Mouse (Mus musculus): ENCODE data around the gene Bsg.
"Not testable (repeated sequence)": the region's sequence is repeated elsewhere in the genome, so short reads cannot be mapped to it uniquely, and the experiment has no call there.

Gene Bsg

GRCm38 (mm10) chr10:79682551-79682915 is 21.8 kb upstream of the Bsg start:
- no peak for DNase-seq (ENCODE audit: low spot score)

GRCm38 (mm10) chr10:79682916-79683582 is 21.2 kb upstream of the Bsg start:
- DNase-seq (ENCODE audit: low spot score), result peak; percentile 72

DNA sequence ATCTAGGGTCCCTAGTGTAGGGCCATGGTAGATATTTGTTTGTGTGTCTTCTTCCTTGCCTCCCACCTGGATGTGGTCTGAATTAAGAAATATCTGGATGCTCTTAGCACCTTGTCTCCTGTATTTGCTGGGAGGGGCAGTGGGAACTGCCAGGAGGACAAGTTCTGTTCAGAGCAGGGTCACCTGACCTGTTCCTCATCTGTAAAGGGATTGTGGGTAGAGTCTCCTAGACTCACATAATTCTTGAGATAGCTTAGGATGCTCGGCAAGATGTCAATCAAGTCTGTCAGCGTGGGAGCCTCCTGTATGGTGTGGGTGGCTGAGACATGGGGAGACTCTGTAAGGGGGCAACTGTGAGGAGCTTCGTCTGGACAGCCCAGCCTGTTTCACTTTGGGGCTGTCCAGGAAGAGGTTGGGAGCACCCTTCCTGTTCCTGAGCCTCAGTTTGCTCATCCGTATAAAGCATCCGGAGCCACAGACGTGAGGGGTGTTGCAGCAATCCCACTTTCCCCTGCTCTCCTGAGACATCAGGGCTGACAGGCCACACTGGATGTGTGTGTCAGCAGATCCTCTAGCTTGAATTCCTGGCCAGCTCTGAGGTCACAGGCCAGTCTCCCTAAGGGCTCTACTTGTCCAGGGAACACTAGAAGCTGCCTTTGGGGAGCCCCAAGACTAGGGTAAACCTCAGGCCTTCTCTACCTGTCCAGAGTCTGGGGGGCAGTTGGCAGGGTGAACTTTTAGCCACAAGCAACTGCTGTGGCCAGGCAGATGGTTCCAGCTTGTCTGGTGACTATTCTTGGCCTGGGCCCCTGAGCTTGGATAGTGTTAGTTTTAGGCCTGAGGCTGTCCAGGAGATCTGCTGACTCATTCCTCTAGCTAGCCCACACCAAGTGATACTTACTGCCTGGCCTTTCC is 20.3 kb upstream of the Bsg start:
- no peak for DNase-seq (ENCODE audit: low spot score)

- DNase-seq (ENCODE audit: low spot score), result no peak
Measured at GRCm38 (mm10) chr10:79684770-79685600, 19.3 kb upstream of the Bsg start.

- no peak for DNase-seq (ENCODE audit: low spot score)
Measured at GRCm38 (mm10) chr10:79686219-79686618, 18.1 kb upstream of the Bsg start.

DNA sequence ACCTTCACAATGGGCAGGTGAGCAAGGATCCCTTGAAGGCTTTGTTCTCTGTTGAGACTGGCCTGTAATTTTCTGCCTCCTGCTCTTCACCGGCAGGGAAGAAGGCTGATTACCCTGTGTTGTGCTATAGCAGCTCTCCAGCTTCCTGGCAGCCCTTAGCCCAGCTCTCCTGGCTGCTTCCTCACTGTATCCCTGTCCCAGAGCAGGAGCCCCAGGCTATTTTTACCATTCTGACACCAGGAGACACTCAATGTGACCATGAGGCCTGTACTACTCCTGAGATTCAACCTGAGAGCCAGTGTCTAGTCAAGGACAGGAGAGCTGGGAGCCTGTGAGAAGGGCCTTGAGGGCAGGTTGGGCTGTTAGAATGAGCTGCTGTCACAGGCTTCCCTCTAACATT is 17.6 kb upstream of the Bsg start:
- no peak for DNase-seq (ENCODE audit: low spot score)

DNA sequence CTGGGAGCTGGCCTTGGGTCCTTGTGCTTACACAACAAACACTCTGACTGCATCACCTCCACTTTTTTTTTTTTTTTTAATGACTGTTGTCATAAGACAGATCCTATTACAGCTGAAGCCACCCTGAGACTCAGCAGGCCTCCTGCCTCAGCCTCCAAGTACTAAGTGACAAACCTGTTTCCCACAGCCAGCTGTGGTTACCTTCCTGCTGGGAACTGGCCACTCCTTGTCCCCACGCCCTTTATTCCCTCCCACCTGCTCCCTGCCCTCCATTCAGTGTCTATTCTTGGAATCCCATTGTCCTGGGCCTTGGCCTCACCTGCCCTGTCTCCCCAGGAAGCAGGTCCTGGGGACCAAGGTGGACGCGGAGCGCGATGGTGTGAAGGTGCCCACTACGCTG is 16.8 kb upstream of the Bsg start:
- DNase-seq (ENCODE audit: low spot score), result no peak

DNA sequence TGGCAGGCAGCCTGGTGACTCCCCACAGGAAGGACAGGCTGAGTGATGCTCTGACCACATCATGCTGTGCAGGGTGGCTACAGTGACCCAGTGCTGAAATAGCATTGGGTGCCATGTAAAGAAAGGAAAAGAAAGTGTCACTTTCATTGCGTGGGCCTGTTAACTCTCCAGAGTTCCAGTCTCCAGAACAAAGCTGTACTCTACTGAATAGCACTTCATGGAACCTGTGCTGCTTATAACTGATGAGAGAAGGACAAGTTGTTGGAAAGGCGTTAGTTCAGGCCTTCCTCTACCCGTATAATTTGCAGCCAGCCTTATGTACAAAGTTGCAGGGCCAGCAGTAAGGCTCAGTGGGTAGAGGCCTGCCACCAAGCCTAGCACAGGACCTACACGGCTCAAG is 15.6 kb upstream of the Bsg start, which contains the start of gene Gzmm:
Gzmm (plus strand) TSS at position 301 of the 400 bp plus-strand sequence.
- DNase-seq (ENCODE audit: low spot score), result no peak

- DNase-seq (ENCODE audit: low spot score), result no peak
Measured at GRCm38 (mm10) chr10:79689178-79689577, 15.1 kb upstream of the Bsg start.

DNA sequence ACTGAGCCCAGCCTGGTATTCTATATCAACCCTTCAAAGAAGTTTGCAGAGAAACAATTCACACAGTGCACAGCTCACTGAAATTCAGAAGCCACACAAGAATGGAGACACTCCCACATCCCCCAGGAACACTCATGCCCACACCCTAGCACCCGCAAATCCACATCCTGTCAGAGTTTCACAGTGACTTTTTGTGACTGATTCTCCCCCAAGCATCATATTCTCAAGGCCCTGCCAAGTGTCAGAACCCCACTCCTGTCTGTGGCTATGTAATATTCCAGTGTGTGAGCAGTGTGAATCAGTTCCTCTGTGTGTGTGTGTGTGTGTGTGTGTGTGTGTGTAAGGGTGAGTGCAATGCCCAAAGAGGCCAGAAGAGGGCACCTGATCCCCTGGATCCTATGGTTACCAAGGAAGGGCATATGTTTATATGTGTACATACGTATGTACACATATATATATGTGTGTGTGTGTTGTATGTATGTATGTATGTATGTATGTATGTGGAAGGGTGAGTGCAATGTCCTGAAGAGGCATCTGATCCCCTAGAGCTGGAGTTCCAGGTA is 12.2 kb upstream of the Bsg start:
- no peak for DNase-seq (ENCODE audit: low spot score)

GRCm38 (mm10) chr10:79693580-79694378 is 10.5 kb upstream of the Bsg start:
- no peak for DNase-seq (ENCODE audit: low spot score)

DNA sequence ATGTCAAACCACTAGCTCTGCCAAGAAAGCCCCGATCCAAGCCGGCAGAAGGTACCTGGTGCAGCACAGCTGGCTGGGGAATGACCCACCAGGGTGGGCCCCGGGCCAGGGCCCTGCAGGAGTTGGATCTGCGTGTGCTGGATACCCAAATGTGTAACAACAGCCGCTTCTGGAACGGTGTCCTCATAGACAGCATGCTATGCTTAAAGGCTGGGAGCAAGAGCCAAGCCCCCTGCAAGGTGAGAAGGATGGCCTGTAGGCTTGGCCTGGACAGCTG is 10.0 kb upstream of the Bsg start:
- DNase-seq (ENCODE audit: low spot score), result no peak

- DNase-seq (ENCODE audit: low spot score), result peak; percentile 85
Measured at GRCm38 (mm10) chr10:79695231-79696128, 8.8 kb upstream of the Bsg start.

GRCm38 (mm10) chr10:79696129-79696651 is 8.1 kb upstream of the Bsg start:
- DNase-seq (ENCODE audit: low spot score), result no peak

DNA sequence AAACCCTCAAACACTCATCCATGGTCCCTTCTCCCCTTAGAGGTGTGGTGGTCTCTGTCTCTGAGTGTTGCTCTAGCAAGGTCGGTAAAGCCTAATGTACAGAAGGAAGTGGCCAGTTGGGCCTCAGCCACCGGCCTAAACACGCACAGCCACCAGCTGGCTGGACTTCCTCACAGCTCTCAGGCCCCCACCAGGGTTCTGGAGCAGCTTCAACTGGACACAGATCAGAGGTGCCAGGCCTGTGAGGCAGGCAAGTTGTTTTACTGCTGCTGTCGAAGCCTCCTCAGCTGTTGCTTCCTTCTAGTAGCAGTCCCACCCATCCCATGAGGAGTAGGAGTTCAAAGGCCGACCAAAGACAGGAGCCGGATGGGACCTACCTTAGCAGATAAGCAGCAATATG is 6.4 kb upstream of the Bsg start:
- DNase-seq (ENCODE audit: low spot score), result no peak

DNA sequence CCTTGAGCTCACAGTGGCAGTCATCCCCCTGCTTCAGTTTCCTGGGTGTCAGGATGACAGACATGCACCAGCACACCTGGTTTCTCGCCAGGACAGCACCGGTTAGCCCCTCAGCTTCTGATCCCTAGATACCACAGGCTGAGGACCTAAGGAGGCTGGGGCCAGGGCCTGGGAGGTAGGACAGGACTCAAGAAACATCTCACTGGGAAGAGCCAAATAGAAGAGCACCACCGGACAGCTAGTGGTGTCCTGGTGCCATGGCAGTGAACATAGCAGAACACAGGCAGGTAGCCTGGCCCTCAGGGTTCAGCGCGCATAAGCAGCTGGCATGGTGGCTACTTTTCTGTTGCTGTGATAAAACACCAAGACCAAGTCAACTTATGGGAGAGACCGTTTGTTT is 5.8 kb upstream of the Bsg start:
- DNase-seq (ENCODE audit: low spot score), result no peak

- DNase-seq (ENCODE audit: low spot score), result no peak
Measured at GRCm38 (mm10) chr10:79700676-79701075, 3.6 kb upstream of the Bsg start.

DNA sequence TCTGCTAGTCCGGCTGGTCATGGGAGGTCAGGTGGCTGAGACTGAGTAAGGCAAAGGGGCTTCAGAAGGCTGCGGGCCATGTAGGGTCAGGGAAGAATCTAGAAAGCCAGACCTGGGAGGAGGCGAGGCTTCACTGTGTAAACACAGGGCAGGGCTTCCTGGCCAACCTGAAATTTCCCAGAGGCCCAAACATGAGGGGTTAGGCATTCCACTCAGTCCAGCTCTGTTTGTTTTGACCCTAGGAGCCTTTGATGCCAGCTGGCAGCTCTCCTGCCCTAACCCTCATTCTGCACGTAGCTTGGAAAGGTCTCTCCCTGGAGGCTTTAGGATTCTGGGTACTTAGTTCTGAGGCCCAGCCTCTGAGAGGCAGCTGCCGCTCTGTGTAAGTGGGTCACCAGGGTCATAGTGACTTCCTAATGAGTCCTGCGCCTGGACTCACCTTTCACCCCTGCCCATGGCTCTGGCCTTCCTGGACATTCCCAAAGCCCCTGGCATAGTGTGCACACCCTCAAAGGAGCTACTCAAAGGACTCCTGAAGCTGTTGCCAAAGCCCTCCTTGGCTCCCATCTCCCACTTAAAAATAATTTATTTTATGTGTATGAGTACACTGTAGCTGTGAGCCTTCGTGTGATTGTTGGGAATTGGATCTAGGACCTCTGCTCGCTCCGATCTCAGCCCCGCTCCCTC is 2.7 kb upstream of the Bsg start:
- DNase-seq (ENCODE audit: low spot score), result peak; percentile 54

- not testable (repeated sequence) for DNase-seq (ENCODE audit: low spot score)
Measured at GRCm38 (mm10) chr10:79702970-79703369, 1.3 kb upstream of the Bsg start.

- no peak for DNase-seq (ENCODE audit: low spot score)
Measured at GRCm38 (mm10) chr10:79703541-79703940, 750 bp upstream of the Bsg start.

Measured in embryo, embryonic 10.5 days (tissue).